Mouse (Mus musculus) spleen, adult 2 months (tissue): Measurements from ENCODE around the gene Nalcn.

Experiments
- CTCF ChIP-seq: fragments of 200-500 bp; IDR thresholded peaks from 2 replicates; pipeline ENCODE4 v1.5.1; 2011; ENCODE audit warnings: mild to moderate bottlenecking, inconsistent platforms; ENCODE audit not compliant: insufficient read depth, insufficient read length, insufficient replicate concordance; ENCODE audit errors: extremely low read depth
- POLR2A ChIP-seq: fragments of 200-500 bp; IDR thresholded peaks from 2 replicates; pipeline ENCODE4 v1.6.1; 2011; ENCODE audit warnings: low read depth, low read length, inconsistent platforms

- no peak for TF ChIP-seq CTCF
- no peak for TF ChIP-seq POLR2A
Observed at GRCm38 (mm10) chr14:123659921-123660385, 33.0 kb upstream of the Nalcn start, which contains the start of gene Itgbl1.
